Mouse (Mus musculus): Measurements from ENCODE around the gene Trmt1. TPM values are rescaled to one million over a fixed set of nuclear protein-coding genes. Genes with fewer than 3 reads are reported as not detected.

Gene Trmt1
- polyA plus RNA-seq, 1 experiment from 2014 or later = 66.7 TPM

GRCm38 (mm10) chr8:84739401-84739742, 53.3 kb downstream of the Trmt1 start:
- H3K9me3 ChIP-seq (replicated peaks) = no peaks in the 10 kb centered on the region
- no peak overlapping the region for H3K4me2 ChIP-seq
- H3K27me3 ChIP-seq (replicated peaks) = peaks cover 81% of the 10 kb centered on the region
- no peak overlapping the region for H3K4me3 ChIP-seq (replicated peaks)
- no peak for ATAC-seq (ENCODE audit: low FRiP score)
- H3K9ac ChIP-seq (replicated peaks) = no peak overlapping the region
- H3K27ac ChIP-seq (replicated peaks) = peak overlapping the region; percentile 56
- H3K36me3 ChIP-seq = no peaks in the 10 kb centered on the region
- H3K4me1 ChIP-seq = peaks cover 95% of the 10 kb centered on the region
- WGBS = 4% methylated on average over 1 of the region's 1 CpGs

- H3K4me1 ChIP-seq = peaks cover 95% of the 10 kb centered on the region
- H3K9ac ChIP-seq (replicated peaks) = no peak overlapping the region
- no peak for ATAC-seq (ENCODE audit: low FRiP score)
- no peak overlapping the region for H3K4me2 ChIP-seq
- H3K36me3 ChIP-seq = no peaks in the 10 kb centered on the region
- H3K27me3 ChIP-seq (replicated peaks) = peaks cover 79% of the 10 kb centered on the region
- 34% methylated on average over 13 of the region's 13 CpGs for WGBS
- H3K27ac ChIP-seq (replicated peaks) = peak overlapping the region; percentile 79
- H3K9me3 ChIP-seq (replicated peaks) = no peaks in the 10 kb centered on the region
- no peak overlapping the region for H3K4me3 ChIP-seq (replicated peaks)
Measured at GRCm38 (mm10) chr8:84740895-84741843, 55.1 kb downstream of the Trmt1 start.

GRCm38 (mm10) chr8:84742171-84743053, 56.3 kb downstream of the Trmt1 start:
- no peak overlapping the region for H3K9ac ChIP-seq (replicated peaks)
- H3K4me3 ChIP-seq (replicated peaks) = no peak overlapping the region
- H3K9me3 ChIP-seq (replicated peaks) = no peaks in the 10 kb centered on the region
- H3K4me2 ChIP-seq = peak overlapping the region; percentile 24
- no peaks in the 10 kb centered on the region for H3K36me3 ChIP-seq
- peaks cover 94% of the 10 kb centered on the region for H3K4me1 ChIP-seq
- peaks cover 81% of the 10 kb centered on the region for H3K27me3 ChIP-seq (replicated peaks)
- H3K27ac ChIP-seq (replicated peaks) = peak overlapping the region; percentile 79
- ATAC-seq (ENCODE audit: low FRiP score) = peak; percentile 10; the same call in 1 of the 2 replicates
- 10% methylated on average over 32 of the region's 32 CpGs for WGBS

- ATAC-seq (ENCODE audit: low FRiP score) = no peak
- 9% methylated on average over 10 of the region's 10 CpGs for WGBS
- no peak overlapping the region for H3K9ac ChIP-seq (replicated peaks)
- peaks cover 80% of the 10 kb centered on the region for H3K27me3 ChIP-seq (replicated peaks)
- peak overlapping the region; percentile 79 for H3K27ac ChIP-seq (replicated peaks)
- peak overlapping the region; percentile 24 for H3K4me2 ChIP-seq
- no peak overlapping the region for H3K4me3 ChIP-seq (replicated peaks)
- H3K9me3 ChIP-seq (replicated peaks) = no peaks in the 10 kb centered on the region
- H3K4me1 ChIP-seq = peaks cover 88% of the 10 kb centered on the region
- H3K36me3 ChIP-seq = no peaks in the 10 kb centered on the region
Measured at GRCm38 (mm10) chr8:84743054-84743415, 56.9 kb downstream of the Trmt1 start.

- H3K4me1 ChIP-seq = peaks cover 80% of the 10 kb centered on the region
- H3K9me3 ChIP-seq (replicated peaks) = no peaks in the 10 kb centered on the region
- no peaks in the 10 kb centered on the region for H3K36me3 ChIP-seq
- no peak overlapping the region for H3K9ac ChIP-seq (replicated peaks)
- H3K4me2 ChIP-seq = 0 out of 2 replicates have a peak overlapping the region, but pooled peaks have one; percentile 24
- peak; percentile 67 for ATAC-seq (ENCODE audit: low FRiP score)
- peaks cover 73% of the 10 kb centered on the region for H3K27me3 ChIP-seq (replicated peaks)
- 10% methylated on average over 17 of the region's 17 CpGs for WGBS
- H3K4me3 ChIP-seq (replicated peaks) = no peak overlapping the region
- H3K27ac ChIP-seq (replicated peaks) = peak overlapping the region; percentile 79
Measured at GRCm38 (mm10) chr8:84743517-84744420, 57.7 kb downstream of the Trmt1 start.

GRCm38 (mm10) chr8:84745032-84745925, 59.2 kb downstream of the Trmt1 start:
- H3K36me3 ChIP-seq = no peaks in the 10 kb centered on the region
- ATAC-seq (ENCODE audit: low FRiP score) = no peak
- H3K9me3 ChIP-seq (replicated peaks) = no peaks in the 10 kb centered on the region
- H3K27me3 ChIP-seq (replicated peaks) = peaks cover 74% of the 10 kb centered on the region
- 4% methylated on average over 17 of the region's 17 CpGs for WGBS
- no peak overlapping the region; the same call in 1 of the 2 replicates for H3K9ac ChIP-seq (replicated peaks)
- no peak overlapping the region for H3K4me3 ChIP-seq (replicated peaks)
- H3K27ac ChIP-seq (replicated peaks) = peak overlapping the region; percentile 79; the same call in 1 of the 2 replicates
- peaks cover 79% of the 10 kb centered on the region for H3K4me1 ChIP-seq
- no peak overlapping the region for H3K4me2 ChIP-seq

Other genes with a start within 250 kb of the Trmt1 start
- gene Ier2, start 23.5 kb upstream of the Trmt1 start, polyA plus RNA-seq (2015; fragmentation: Nextera tagmentation; extraction: Ambion mirVana) = 20.3 and 33.1 TPM in 2 replicates
- gene Nacc1, start 1.6 kb downstream of the Trmt1 start, polyA plus RNA-seq (2015; fragmentation: Nextera tagmentation; extraction: Ambion mirVana) = 12.3 and 14.1 TPM in 2 replicates
- gene Lyl1, start 15.2 kb downstream of the Trmt1 start, polyA plus RNA-seq (2015; fragmentation: Nextera tagmentation; extraction: Ambion mirVana) = 3.1 and 6.1 TPM in 2 replicates
- gene G430095P16Rik, start 36.7 kb downstream of the Trmt1 start, polyA plus RNA-seq (2015; fragmentation: Nextera tagmentation; extraction: Ambion mirVana) = 1.4 and 1.8 TPM in 2 replicates
- gene Nfix, start 114.0 kb downstream of the Trmt1 start, polyA plus RNA-seq (2015; fragmentation: Nextera tagmentation; extraction: Ambion mirVana) = 60.3 and 70.5 TPM in 2 replicates
- gene Dand5, start 136.5 kb downstream of the Trmt1 start, polyA plus RNA-seq (2015; fragmentation: Nextera tagmentation; extraction: Ambion mirVana) = 15.7 and 17.2 TPM in 2 replicates
- gene Gadd45gip1, start 145.2 kb downstream of the Trmt1 start, polyA plus RNA-seq (2015; fragmentation: Nextera tagmentation; extraction: Ambion mirVana) = 44.3 and 45.1 TPM in 2 replicates
- 71.3 and 98.0 TPM in 2 replicates for gene Rad23a, start 154.4 kb downstream of the Trmt1 start, polyA plus RNA-seq (2015; fragmentation: Nextera tagmentation; extraction: Ambion mirVana)
- 730 and 802 TPM in 2 replicates for gene Calr, start 160.6 kb downstream of the Trmt1 start, polyA plus RNA-seq (2015; fragmentation: Nextera tagmentation; extraction: Ambion mirVana)
- 105 and 108 TPM in 2 replicates for gene Farsa, start 170.7 kb downstream of the Trmt1 start, polyA plus RNA-seq (2015; fragmentation: Nextera tagmentation; extraction: Ambion mirVana)
- 26.4 and 49.7 TPM in 2 replicates for gene Syce2, start 185.8 kb downstream of the Trmt1 start, polyA plus RNA-seq (2015; fragmentation: Nextera tagmentation; extraction: Ambion mirVana)
- gene Gcdh, start 207.6 kb downstream of the Trmt1 start, polyA plus RNA-seq (2015; fragmentation: Nextera tagmentation; extraction: Ambion mirVana) = 39.8 and 41.3 TPM in 2 replicates
- gene Klf1, start 215.6 kb downstream of the Trmt1 start, polyA plus RNA-seq (2015; fragmentation: Nextera tagmentation; extraction: Ambion mirVana) = 0.49 and 1.1 TPM in 2 replicates
- gene Dnase2a, start 222.3 kb downstream of the Trmt1 start, polyA plus RNA-seq (2015; fragmentation: Nextera tagmentation; extraction: Ambion mirVana) = 5.2 and 7.3 TPM in 2 replicates

All from neural tube, embryonic 15.5 days (tissue).